Comparison of ENCODE assay signal across 23 mouse cellular contexts in genomic region chr8:104439461-104439860, GRCm38 (mm10).
"Had no signal": no experiment of that assay in that cellular context is flagged by ENCODE, and none has a peak within 500 bp of the region (broad histone marks: within the 10 kb centered on the region; RNA-seq: fewer than 3 reads in every experiment).

No protein-coding gene starts in this region.

- ATAC-seq: liver, embryonic 12.5 days had no signal

- H3K27ac ChIP-seq: kidney, postnatal 0 days; limb, embryonic 10.5 days; limb, embryonic 13.5 days; liver, embryonic 12.5 days; liver, embryonic 15.5 days; lung, embryonic 15.5 days; neural tube, embryonic 12.5 days; neural tube, embryonic 15.5 days; stomach, embryonic 15.5 days had no signal

- H3K4me3 ChIP-seq: layer of hippocampus, adult 2 months; limb, embryonic 10.5 days; limb, embryonic 13.5 days; liver, embryonic 12.5 days; liver, embryonic 15.5 days; lung, embryonic 15.5 days; megakaryocyte, embryonic 14.5 days; neural tube, embryonic 12.5 days; neural tube, embryonic 15.5 days; stomach, embryonic 15.5 days had no signal

- H3K4me2 ChIP-seq: limb, embryonic 13.5 days; liver, embryonic 12.5 days; liver, embryonic 15.5 days; lung, embryonic 15.5 days; midbrain, embryonic 11.5 days; neural tube, embryonic 12.5 days; neural tube, embryonic 15.5 days; stomach, embryonic 15.5 days had no signal

- H3K9me3 ChIP-seq: limb, embryonic 10.5 days; limb, embryonic 13.5 days; liver, embryonic 12.5 days; liver, embryonic 15.5 days; lung, embryonic 15.5 days; megakaryocyte, embryonic 14.5 days; neural tube, embryonic 12.5 days; neural tube, embryonic 15.5 days; stomach, embryonic 15.5 days had no signal

- DNase-seq: kidney, postnatal 25 days; layer of hippocampus, adult 9-11 months; liver; lung, adult 18-20 months; lung, postnatal 10 days; lung, postnatal 36 days; midbrain, embryonic 14.5 days; retina, postnatal 1 day; right cerebral cortex, postnatal 25 days; spleen, adult 18-20 months; thymus, postnatal 25 days had no signal

- H3K9ac ChIP-seq: limb, embryonic 13.5 days; liver, embryonic 12.5 days; liver, embryonic 15.5 days; lung, embryonic 15.5 days; neural tube, embryonic 12.5 days; neural tube, embryonic 15.5 days; stomach, embryonic 15.5 days had no signal

- H3K27me3 ChIP-seq: limb, embryonic 13.5 days; liver, embryonic 12.5 days; liver, embryonic 15.5 days; lung, embryonic 15.5 days; megakaryocyte, embryonic 14.5 days; neural tube, embryonic 12.5 days; neural tube, embryonic 15.5 days; stomach, embryonic 15.5 days had no signal
